Mouse (Mus musculus): Measurements from ENCODE around the gene Plvap. TPM values are rescaled to one million over a fixed set of nuclear protein-coding genes. Genes with fewer than 3 reads are reported as not detected.

Gene Plvap
- 4.8 and 7.6 TPM in 2 replicates for total RNA-seq (2014; rRNA removed)
- polyA plus RNA-seq (2015; fragmentation: Nextera tagmentation; extraction: Ambion mirVana) = 9.0 and 10.4 TPM in 2 replicates

- DNase-seq (ENCODE audit: low spot score) (no peak), ATAC-seq (ENCODE audit: low FRiP score) (no peak)
- Histone ChIP-seq H3K27me3 (ENCODE audit: insufficient read depth, low read length) (peaks cover 26% of the 10 kb centered on the region), H3K4me1 (ENCODE audit: insufficient read depth, low read length) (no peaks in the 10 kb centered on the region), H3K9me3 (ENCODE audit: low read length) (no peaks in the 10 kb centered on the region), H3K9ac (replicated peaks; ENCODE audit: low read length, poor library complexity, severe bottlenecking) (no peak within 1 kb of the TSS), H3K4me2 (ENCODE audit: low read depth, low read length, poor library complexity, severe bottlenecking) (no peak within 1 kb of the TSS), H3K27ac (ENCODE audit: low read depth, low read length) (no peak within 1 kb of the TSS), H3K4me3 (ENCODE audit: low read depth, low read length) (no peak within 1 kb of the TSS), H3K36me3 (ENCODE audit: insufficient read depth, low read length) (no peaks in the 10 kb centered on the region)
- 70% methylated on average over 14 of the region's 14 CpGs for WGBS
- no peak for TF ChIP-seq CTCF (IDR thresholded peaks at IDR 0.05)
Measured at GRCm38 (mm10) chr8:71511644-71512043, at the start of gene Plvap. Gene Plvap, minus strand, starts transcription at chr8:71511752.

GRCm38 (mm10) chr8:71560765-71561164 is 49.2 kb upstream of the Plvap start:
- Histone ChIP-seq H3K27me3 (ENCODE audit: insufficient read depth, low read length) (peaks cover 67% of the 10 kb centered on the region), H3K4me1 (ENCODE audit: insufficient read depth, low read length) (peaks cover 8% of the 10 kb centered on the region; the same call in 1 of the 2 replicates), H3K4me3 (ENCODE audit: low read depth, low read length) (no peak overlapping the region), H3K9ac (replicated peaks; ENCODE audit: low read length, poor library complexity, severe bottlenecking) (no peak overlapping the region), H3K4me2 (ENCODE audit: low read depth, low read length, poor library complexity, severe bottlenecking) (no peak overlapping the region), H3K27ac (ENCODE audit: low read depth, low read length) (no peak overlapping the region), H3K9me3 (ENCODE audit: low read length) (no peaks in the 10 kb centered on the region), H3K36me3 (ENCODE audit: insufficient read depth, low read length) (no peaks in the 10 kb centered on the region)
- no peak for TF ChIP-seq CTCF (IDR thresholded peaks at IDR 0.05)
- 89% methylated on average over 5 of the region's 5 CpGs for WGBS
- ATAC-seq (ENCODE audit: low FRiP score) = no peak
- DNase-seq (ENCODE audit: low spot score) = no peak

- ATAC-seq (ENCODE audit: low FRiP score) (no peak), DNase-seq (ENCODE audit: low spot score) (no peak)
- WGBS = 78% methylated on average over 3 of the region's 3 CpGs
- peaks cover 70% of the 10 kb centered on the region for H3K27me3 ChIP-seq (ENCODE audit: insufficient read depth, low read length)
- no peak overlapping the region for H3K9ac ChIP-seq (replicated peaks; ENCODE audit: low read length, poor library complexity, severe bottlenecking)
- no peak overlapping the region for H3K27ac ChIP-seq (ENCODE audit: low read depth, low read length)
- H3K4me2 ChIP-seq (ENCODE audit: low read depth, low read length, poor library complexity, severe bottlenecking) = no peak overlapping the region
- TF ChIP-seq CTCF (IDR thresholded peaks at IDR 0.05) = no peak
- peaks cover 8% of the 10 kb centered on the region; the same call in 1 of the 2 replicates for H3K4me1 ChIP-seq (ENCODE audit: insufficient read depth, low read length)
- no peaks in the 10 kb centered on the region for H3K9me3 ChIP-seq (ENCODE audit: low read length)
- H3K36me3 ChIP-seq (ENCODE audit: insufficient read depth, low read length) = no peaks in the 10 kb centered on the region
- no peak overlapping the region for H3K4me3 ChIP-seq (ENCODE audit: low read depth, low read length)
Measured at GRCm38 (mm10) chr8:71560071-71560470, 48.5 kb upstream of the Plvap start.

- TF ChIP-seq CTCF (IDR thresholded peaks at IDR 0.05) = no peak
- Histone ChIP-seq H3K4me2 (ENCODE audit: low read depth, low read length, poor library complexity, severe bottlenecking) (peak overlapping the region; percentile 23), H3K4me1 (ENCODE audit: insufficient read depth, low read length) (peaks cover 8% of the 10 kb centered on the region; the same call in 1 of the 2 replicates), H3K27ac (ENCODE audit: low read depth, low read length) (no peak overlapping the region), H3K27me3 (ENCODE audit: insufficient read depth, low read length) (peaks cover 70% of the 10 kb centered on the region), H3K36me3 (ENCODE audit: insufficient read depth, low read length) (no peaks in the 10 kb centered on the region), H3K9me3 (ENCODE audit: low read length) (no peaks in the 10 kb centered on the region), H3K4me3 (ENCODE audit: low read depth, low read length) (peak overlapping the region; percentile 19; the same call in 1 of the 2 replicates), H3K9ac (replicated peaks; ENCODE audit: low read length, poor library complexity, severe bottlenecking) (no peak overlapping the region)
- DNase-seq (ENCODE audit: low spot score) = peak; percentile 35
- 2% methylated on average over 24 of the region's 24 CpGs for WGBS
- no peak for ATAC-seq (ENCODE audit: low FRiP score)
Measured at GRCm38 (mm10) chr8:71558958-71559690, 47.6 kb upstream of the Plvap start.

DNA sequence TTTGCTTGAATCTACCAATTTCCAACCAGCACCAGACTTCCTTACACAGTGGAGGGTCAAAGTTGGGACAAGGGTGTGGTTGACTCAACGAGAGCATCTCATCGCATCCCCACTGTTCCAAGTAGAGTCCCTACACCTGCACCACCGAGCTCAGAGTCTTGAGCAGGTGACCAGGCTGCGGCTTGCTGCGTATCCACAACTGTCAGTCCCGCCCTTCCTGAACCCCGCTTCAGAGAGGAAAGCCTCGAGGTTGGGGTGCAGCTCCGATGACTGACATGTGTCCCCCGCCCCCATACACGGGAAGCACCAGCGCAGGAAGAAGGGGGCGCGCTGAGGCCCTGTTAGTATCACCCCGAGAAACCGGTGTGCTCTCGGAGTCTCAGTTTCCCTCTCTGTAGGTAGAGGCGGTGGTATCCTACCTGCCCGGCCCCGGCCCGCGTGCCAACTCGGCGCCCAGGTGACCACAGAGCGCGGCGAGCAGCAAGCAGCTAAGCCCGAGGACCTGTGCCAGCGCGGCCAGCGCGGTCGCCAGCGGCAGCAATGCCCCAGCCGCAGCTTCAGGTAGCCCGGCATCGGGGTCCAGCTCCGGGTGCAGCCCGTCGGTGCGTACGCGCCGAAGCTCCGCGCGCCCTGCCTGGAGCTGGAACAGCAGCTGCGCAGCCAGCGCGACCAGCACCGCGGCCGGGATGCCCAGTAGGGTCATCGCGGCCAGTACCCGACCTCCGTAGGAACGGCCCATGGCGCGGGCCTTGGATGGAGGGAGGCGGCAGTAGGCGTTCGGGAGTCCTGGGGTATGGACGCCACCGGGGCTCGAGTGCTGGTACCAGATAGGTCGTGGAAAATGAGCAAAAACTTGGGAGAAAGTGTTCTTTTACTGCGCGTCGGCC is 46.8 kb upstream of the Plvap start, which contains the start of gene Tmem221:
TSS of gene Tmem221 (minus strand) at position 801 of the 887 bp plus-strand sequence.
- H3K4me3 ChIP-seq (ENCODE audit: low read depth, low read length) = peak within 1 kb of the TSS; percentile 19
- peaks cover 70% of the 10 kb centered on the region for H3K27me3 ChIP-seq (ENCODE audit: insufficient read depth, low read length)
- H3K9ac ChIP-seq (replicated peaks; ENCODE audit: low read length, poor library complexity, severe bottlenecking) = no peak within 1 kb of the TSS
- H3K27ac ChIP-seq (ENCODE audit: low read depth, low read length) = no peak within 1 kb of the TSS
- DNase-seq (ENCODE audit: low spot score) (no peak), ATAC-seq (ENCODE audit: low FRiP score) (peak; percentile 10; the same call in 1 of the 2 replicates)
- no peaks in the 10 kb centered on the region for H3K9me3 ChIP-seq (ENCODE audit: low read length)
- TF ChIP-seq CTCF (IDR thresholded peaks at IDR 0.05) = no peak
- no peaks in the 10 kb centered on the region for H3K36me3 ChIP-seq (ENCODE audit: insufficient read depth, low read length)
- H3K4me2 ChIP-seq (ENCODE audit: low read depth, low read length, poor library complexity, severe bottlenecking) = peak within 1 kb of the TSS; percentile 23
- H3K4me1 ChIP-seq (ENCODE audit: insufficient read depth, low read length) = peaks cover 8% of the 10 kb centered on the region; the same call in 1 of the 2 replicates
- 5% methylated on average over 66 of the region's 70 CpGs for WGBS
